Mouse (Mus musculus) neutrophil, adult 5-6 weeks (primary cell): Measurements from ENCODE around the gene Lgsn. TPM values are rescaled to one million over a fixed set of nuclear protein-coding genes. Genes with fewer than 3 reads are reported as not detected.

Experiments
- ATAC-seq: fragments of 151-379, 151-347 bp; 2 replicates; pipeline ENCODE4 v1.8.0; 2017; ENCODE audit warnings: mild to moderate bottlenecking, moderate TSS enrichment; ENCODE audit not compliant: insufficient number of reproducible peaks, poor library complexity, low FRiP score, severe bottlenecking; ENCODE audit errors: extremely low read depth
- total RNA-seq: library from RNA; stranded (forward); fragments of 200-1000 nt; gene quantifications from 2 replicates; pipeline ENCODE4 v1.2.3, GENCODE M21; 2017

Lgsn gene
- total RNA-seq, result not detected in 2 replicates

DNA sequence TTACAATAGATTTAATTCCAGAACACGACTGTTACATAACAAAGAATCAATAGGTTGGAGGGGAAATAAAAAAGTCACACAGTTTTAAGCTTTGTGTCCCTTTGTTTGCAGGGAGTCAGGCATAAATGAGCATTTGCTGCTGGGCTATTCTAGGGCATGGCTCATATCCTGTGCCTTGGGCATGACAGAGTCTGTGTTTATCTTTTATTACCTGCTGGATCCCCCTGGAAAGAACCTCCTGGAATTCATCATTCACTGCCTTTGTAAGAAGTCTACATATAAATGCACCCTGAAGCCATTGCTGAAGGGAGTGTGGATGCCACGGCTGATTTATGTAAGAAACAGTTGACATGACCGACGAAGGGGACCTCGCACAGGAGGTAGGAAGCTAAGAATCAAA lies at the start of gene Lgsn:
Gene Lgsn, plus strand, starts transcription at position 301 of the 400 bp plus-strand sequence.
- no peak for ATAC-seq

DNA sequence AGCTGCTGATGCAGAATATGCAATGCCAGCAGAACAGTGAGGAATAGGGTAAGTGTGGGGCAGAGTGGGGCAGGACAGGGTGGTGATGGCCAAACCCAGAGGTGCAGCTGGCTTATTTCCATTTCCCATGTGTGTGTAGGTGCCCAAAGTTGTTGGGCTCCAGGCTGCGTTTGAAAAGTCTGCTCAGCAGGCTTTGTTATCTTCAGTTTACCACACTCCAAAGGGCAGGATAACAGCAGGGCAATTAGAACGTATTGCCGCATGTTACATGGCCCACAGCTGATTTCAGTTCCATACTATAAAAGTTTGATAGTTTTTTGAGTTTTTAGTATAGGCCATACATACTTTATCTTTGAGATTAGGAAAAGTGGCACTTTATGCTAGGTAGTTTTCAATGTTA lies 37.8 kb upstream of the Lgsn start:
- no peak for ATAC-seq

DNA sequence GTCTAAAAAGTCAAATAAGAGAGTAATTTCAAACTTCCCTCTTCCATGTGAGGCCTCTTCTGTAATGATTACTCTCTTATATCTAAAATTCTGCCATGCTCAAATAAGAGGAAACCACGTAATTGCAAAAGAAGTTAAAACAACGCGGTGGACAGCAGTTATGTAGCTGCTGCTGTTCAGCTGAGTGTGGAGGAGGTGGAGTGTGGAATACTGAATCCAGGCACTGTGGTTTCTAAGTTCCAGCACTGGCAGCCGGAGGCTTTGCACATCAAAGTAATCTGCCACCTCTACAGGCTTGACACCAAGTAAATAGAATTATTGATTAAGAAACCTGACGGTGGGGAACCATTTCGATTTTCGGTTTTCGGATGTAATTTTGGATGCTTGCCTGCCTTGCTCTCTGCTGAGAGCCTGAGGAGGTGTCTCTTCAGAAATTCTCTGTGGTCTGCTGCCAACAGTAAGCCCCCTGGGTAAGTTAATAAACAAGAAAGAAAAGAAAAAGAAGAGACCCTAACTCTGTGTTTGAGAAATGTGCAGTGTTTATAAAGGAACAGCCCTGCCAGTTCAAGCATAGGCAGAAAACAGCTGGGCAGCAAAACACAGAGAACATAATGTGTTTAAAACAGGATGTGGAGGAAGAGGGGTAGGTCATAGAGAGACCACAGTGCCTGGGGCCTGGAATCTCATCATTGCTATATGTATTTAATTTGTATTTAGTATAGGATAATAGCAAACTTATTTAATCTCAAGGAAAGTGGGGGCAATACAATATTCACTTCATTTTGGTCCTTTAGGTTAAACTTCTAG lies 33.7 kb upstream of the Lgsn start:
- no peak for ATAC-seq

DNA sequence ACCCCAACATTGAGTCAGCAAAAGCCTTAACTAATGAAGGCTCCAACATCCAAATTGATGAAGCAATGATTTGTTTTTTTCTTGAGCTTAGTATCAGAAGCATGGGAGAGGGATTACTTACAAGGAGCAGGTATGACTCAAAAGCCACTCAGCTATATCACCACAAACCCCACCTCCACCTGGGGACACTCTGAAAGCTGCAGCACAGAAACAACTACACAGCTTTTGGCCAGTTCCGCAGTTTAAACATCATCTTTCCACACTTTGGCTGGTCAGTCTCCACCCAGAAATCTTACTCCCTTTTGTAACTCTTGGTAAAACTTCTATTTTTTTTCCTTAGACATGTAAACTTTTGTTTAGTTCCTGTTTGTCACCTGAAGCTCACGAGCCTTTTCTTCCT lies 32.6 kb upstream of the Lgsn start:
- no peak for ATAC-seq

DNA sequence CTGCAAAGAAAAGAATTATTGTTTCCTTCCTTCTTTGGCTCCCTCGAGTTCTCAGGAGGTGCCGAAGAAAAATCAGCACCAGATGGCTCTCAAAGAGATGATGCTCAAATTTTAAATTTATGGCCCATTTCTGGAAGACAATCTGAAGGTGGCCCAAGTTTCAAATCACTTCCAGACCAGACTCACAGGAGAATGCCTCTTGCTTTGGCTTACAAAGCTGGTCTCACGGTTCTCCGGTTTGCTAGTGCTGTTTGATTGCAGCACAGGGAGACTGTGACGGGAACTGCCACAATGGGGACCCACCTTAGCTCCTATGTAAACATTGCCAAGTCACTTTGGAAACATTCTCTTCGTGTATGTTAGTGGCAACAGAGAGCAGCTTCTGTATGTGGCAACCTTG lies 26.5 kb upstream of the Lgsn start:
- 0 out of 2 replicates have a peak, but pooled peaks have one; percentile 31 for ATAC-seq

DNA sequence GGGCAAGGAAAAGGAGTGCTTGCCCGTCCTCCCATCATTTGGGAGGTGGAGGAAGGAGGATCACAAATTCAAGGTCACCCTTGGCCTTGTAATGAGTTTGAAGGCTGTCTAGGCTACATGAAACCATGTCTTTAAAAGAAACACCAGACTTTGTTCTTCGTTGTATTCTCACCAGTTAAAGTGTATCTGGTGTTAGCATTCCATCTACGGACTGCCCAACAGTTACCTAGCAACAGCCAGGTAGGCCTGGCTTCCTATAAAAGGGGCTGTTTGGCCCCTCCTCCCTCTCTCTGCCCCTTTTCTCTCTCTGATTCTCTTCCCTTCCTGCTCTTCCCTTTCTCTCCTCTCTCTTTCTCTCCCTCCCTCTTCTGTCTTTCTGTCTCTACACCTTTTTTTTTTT lies 25.7 kb upstream of the Lgsn start:
- no peak for ATAC-seq

DNA sequence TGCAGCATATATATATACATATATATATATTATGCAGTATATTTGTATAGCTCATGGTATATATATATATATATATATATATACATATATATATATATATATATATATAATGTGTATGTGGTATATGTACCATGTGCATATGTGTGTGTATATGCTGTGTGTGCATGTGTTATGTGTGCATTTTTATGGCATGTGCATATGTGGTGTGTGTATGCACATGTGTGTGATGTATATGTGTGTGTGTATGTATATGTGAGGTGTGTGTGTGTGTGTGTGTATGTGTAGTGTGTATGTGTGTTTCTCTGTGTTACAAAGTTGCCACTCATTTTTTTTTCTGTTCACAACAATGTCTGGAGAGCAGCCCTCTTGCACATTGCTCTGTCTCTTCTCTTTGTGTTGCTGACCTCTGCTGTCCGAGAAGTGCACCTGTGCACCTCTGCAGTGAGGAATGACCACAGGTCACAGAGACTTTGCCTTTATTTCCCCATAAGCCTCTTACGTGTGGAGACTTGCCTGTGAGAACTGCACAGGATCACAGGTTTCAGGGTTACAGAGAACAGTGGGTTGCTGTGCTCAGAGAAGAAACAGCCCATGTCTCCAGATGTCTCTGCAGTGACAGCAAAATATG lies 23.3 kb upstream of the Lgsn start:
- no peak for ATAC-seq

DNA sequence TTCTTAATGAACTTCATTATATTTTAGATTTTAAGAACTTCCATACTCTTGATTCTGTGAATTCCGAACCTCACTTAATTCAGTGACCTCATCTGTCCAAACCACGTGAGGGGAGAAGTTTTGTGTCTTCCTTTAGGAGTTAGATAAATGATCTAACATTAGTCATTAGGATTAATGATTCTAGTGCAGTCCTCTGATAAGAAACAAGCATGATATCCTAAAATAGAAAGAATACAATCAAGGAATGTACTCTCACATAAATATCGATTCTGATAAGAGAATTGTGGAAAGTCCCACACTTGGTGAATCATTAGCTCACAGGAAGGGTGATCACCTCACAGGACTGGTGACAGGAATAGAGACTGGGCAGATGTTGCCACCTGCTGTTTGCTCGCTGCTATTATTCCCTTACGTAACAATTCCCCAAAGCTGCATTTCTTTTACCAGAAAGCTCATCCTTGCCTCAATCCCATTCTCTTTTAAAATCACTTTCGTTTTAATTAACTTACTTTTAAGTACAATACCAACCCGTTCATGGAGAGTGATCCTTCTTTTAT lies 22.3 kb upstream of the Lgsn start:
- peak; percentile 90 for ATAC-seq

DNA sequence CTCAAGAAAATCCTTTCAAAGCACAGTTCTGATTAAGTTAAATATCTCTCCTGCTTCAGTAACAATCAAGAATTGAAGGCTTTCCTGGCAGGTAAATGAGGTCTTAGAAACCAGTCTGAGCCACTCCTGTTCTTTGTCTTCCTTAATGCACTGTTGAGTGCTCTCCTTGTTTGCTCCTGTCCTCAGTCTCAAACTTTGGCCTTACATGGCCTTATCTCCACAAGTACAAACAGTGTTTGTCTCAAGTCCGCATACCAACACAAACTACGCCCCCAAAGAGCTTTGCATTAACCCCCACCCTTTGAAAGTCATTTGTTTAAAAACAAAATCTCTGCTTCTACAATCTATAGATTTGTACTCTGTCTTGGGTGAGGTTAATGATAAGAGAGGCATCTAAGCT lies 20.0 kb upstream of the Lgsn start:
- ATAC-seq, result no peak

DNA sequence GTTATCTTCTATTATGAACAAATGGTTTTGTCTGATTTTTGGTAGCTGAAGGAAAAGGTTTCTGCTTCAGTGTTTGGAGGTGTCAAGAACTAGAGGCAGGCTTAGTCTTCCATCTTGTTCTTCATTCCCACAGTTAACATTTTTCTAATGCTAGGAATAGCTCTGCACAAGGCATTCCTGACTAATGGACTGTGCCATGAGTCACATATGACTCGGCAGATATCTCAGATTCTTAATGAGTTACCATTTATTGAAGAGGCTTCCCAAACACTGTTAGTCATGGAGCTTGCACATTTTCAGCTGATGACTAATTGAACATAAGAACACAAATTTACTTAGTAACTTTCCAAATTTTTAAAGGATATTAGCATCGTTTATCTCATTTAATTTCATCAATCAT lies 19.3 kb upstream of the Lgsn start:
- no peak for ATAC-seq

DNA sequence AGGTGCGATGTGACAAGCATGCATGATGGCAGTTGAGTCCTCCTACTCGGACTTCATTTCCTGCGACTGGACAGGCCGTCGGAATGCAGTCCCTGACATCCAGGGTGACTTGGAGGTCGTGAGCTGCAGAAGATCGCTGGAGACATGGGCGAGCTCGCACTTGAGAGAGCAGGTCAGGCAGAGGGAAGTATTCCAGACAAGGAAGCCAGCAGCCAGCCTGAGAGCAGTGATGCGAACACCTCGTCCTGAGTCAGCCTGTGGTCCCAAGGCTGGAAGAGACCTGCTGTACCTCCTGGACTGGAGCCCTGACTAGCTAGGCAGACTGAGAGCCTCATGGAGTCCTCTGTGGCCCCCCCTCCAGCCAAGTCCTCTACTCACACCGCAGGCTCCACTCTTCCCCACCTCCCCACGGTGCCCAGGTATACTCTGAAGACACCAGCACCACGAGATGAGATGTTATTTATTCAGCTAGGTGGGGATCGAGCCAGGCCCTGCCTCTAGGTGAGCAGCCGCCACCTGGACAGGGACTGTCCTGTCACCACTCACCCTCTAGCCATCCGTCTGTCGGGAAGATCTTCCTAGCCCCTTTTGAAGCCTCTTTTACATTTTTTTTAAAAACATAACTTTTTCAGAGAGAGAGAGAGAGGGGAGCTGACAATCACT lies 11.5 kb upstream of the Lgsn start:
- no peak for ATAC-seq

DNA sequence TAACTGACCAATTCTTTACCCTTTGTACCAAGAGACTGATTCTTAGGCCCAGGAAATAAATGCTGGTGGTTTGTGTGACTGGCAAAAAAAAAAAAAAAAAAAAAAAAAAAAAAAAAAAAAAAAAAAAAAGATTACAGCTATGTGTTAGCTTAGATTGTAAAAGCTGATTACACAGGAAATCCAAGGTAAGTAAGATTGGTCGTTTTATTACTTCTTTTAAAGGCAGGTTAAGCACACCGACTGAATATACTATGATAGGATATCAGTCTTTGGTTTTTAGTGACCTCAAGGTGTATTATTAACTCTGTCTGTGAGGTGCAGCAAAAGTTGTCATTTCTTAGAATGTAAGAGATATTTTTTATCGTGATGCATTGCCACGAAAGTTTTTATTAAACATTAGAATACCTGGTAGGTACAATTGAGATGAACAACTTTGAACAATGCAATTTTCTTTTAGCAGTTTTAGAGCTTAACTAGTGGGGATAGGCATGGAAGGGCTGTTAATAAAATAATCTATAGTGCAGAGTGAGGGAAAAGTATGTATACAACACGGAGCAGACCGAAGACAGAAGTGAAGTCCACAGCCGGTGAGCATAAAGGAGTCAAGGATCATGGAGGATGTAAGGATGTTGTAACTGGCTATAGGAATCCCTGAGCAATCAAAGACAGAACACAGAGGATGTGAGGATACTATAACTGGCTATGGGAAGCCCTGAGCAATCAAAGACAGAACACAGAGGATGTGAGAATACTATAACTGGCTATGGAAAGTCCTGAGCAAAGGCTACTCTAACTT lies 10.7 kb upstream of the Lgsn start:
- ATAC-seq, result no peak

DNA sequence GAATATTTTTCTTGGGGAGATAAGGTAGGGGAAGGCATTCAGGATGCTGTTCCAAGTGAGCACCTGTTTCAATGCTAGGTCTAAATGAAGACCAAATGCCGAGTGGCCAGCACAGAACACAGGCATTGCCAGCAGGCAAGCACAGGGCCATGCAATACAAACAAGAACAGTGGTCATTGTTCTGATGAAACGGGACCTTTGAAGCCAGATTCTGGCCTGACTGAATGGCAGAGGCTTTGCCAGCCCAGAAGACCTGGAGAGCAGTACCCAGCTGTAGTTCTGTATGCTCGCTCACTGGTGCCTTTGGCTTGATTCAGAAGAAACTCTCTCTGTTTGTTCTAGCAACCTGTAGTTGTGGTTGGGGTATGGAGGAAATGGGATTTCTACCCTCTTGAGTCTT lies 800 bp upstream of the Lgsn start:
- ATAC-seq, result no peak

DNA sequence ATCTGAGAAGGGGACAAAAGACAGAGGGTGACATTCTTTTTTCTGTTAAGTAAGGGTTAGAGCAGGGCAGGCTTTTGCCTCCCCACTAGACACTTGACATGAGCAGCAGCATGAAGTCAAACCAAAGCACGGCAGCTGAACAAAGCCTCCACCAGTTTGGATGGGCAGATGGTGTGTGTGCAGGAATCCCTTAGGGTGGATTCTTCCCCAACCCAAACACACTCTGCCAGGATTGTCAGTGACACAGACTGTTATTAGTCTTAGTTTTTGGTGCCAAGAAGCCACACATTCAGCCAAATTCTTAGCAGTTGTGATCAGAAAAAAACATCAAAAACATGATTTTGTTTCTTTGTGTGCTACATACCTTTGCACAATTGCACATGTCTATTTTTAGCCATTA lies 2.1 kb downstream of the Lgsn start:
- no peak for ATAC-seq

DNA sequence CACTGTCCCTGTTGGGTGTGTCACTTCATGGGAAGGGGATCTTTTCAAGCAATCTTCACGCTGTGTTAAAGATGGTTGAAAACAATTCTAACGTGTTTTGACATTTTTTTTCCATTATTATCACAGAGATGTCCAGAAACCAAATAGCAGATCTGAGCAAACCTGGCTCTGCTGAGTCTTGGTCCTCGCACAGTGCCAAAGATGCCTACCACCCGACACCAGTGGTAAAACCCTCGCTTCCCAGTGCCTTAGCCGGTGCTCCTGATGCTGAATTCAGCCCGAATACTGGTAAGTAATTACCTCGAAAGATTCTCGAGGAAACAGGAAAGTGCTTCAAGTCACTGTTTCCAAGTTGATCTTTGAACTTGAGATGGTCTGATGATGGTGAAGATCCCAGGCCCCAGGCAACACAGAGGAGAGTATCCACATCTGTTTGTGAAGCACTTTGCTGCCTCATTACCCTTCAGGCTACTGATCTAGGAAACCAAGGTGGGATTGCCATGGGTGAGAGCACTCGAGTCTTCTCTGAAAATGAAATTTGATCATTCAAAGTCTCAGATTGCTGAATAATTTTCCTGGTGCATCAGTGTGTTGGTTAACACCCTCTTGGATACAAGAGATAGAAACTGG lies 14.2 kb downstream of the Lgsn start:
- no peak for ATAC-seq

DNA sequence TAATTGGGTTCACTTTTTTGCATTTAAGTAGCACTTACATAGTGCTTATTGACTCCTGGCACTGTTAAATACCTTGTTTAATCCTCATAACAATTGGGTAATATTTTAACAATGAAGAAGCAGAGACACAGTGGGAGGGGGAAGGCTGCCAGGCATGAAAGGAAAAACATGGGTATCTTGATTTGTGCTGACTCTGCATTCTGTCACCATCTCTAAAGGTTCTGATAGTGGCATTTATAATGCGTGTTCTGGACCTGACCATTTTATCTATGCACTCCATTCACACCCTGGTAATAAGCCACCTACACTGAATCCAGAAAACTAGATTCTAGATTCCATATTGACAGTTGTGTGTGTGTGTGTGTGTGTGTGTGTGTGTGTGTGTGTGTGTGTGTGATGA lies 19.4 kb downstream of the Lgsn start:
- ATAC-seq, result no peak

DNA sequence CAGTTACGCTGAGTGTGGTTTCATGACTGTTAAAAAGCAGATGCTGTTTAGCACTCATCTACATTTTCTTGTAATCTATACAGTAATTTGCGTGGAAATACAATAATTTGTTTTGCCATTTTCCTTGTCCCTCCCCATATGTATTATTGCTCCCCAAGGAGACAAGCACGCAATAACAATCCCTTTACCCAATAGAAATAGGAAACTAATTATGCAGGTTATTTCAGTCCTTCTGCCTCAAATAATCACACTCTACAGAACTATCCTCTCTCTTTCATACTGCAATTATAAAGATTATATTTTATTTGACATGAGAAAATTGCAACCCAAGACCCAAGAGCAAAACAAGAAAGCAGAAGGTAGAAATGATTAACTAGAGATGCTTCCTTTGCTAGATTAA lies 20.8 kb downstream of the Lgsn start:
- no peak for ATAC-seq

DNA sequence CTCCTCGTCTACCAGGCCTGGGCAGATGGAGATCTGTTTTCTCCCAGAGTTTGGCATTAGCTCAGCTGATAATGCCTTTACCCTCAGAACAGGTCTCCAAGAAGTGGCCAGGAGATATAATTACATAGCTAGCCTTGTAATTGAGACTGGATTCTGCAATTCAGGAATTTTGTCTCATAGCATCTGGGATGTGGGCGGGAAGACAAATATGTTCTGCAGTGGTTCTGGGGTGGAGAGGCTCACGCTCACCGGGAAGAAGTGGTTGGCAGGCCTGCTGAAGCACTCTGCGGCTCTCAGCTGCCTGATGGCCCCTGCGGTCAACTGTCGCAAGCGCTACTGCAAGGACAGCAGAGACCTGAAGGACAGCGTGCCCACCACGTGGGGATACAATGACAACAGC lies 27.6 kb downstream of the Lgsn start:
- no peak for ATAC-seq

DNA sequence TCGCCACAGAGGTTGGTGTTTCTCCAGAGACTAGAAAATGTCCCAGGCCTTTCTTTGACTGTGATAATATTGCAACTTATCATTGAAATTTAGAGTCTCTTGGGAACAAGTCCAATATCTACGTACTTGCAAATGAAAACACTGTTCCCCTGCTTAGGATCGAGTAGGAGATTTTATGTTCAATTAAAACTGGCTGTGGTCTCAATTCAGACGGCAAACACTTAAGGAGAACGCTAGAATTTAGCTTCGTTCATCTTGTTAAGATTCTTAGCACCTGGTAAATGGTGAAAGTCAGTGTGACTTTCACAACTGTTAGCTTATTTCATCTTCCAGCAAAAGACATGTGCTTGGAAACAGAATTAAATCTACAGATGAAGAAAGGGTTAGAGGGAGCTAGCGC lies 29.1 kb downstream of the Lgsn start:
- ATAC-seq, result no peak
